Mouse (Mus musculus) liver, embryonic 15.5 days (tissue): ENCODE data around the gene Ryr3. TPM values are rescaled to one million over a fixed set of nuclear protein-coding genes. Genes with fewer than 3 reads are reported as not detected.
A peak's percentile ranks its signal among the peaks of the same experiment; 100 is the strongest.

Experiments used
- ATAC-seq: fragments of 200-750 bp; cut with Nextera tagmentation; 2 replicates; pipeline ENCODE4 v1.8.0; 2017; ENCODE audit warnings: moderate number of reproducible peaks, mild to moderate bottlenecking, moderate library complexity; ENCODE audit not compliant: insufficient read depth
- H3K27ac ChIP-seq: fragments of 300-500 bp; sonication (generic); replicated peaks from 2 replicates; pipeline ENCODE4 v1.5.1; 2015; ENCODE audit warnings: mild to moderate bottlenecking, inconsistent platforms
- H3K27me3 ChIP-seq: fragments of 300-500 bp; sonication (generic); 2 replicates; pipeline ENCODE4 v1.6.1; 2015; ENCODE audit warnings: mild to moderate bottlenecking, inconsistent platforms
- H3K36me3 ChIP-seq: fragments of 300-500 bp; sonication (generic); replicated peaks from 2 replicates; pipeline ENCODE4 v1.6.1; 2015; ENCODE audit warnings: moderate library complexity, mild to moderate bottlenecking, inconsistent platforms
- H3K4me1 ChIP-seq: fragments of 300-500 bp; sonication (generic); replicated peaks from 2 replicates; pipeline ENCODE4 v1.6.1; 2015; ENCODE audit warnings: inconsistent platforms
- H3K4me2 ChIP-seq: fragments of 300-500 bp; sonication (generic); 2 replicates; pipeline ENCODE4 v1.6.1; 2015; ENCODE audit warnings: moderate library complexity, mild to moderate bottlenecking, inconsistent platforms
- H3K4me3 ChIP-seq: fragments of 300-500 bp; sonication (generic); replicated peaks from 2 replicates; pipeline ENCODE4 v1.5.1; 2015; ENCODE audit warnings: mild to moderate bottlenecking, inconsistent platforms
- H3K9ac ChIP-seq: fragments of 300-500 bp; sonication (generic); 2 replicates; pipeline ENCODE4 v1.6.1; 2015; ENCODE audit warnings: moderate library complexity, mild to moderate bottlenecking, inconsistent platforms
- H3K9me3 ChIP-seq: fragments of 300-500 bp; sonication (generic); replicated peaks from 2 replicates; pipeline ENCODE4 v1.6.1; 2016; ENCODE audit warnings: inconsistent platforms
- WGBS: fragments of 180-500 bp; shearing (Covaris S2); methylation state at CpG from one replicate; pipeline ENCODE4 v1.1.7; 2015; ENCODE audit warnings: mixed read lengths; ENCODE audit not compliant: insufficient replicate concordance; 5-methylcytosine and 5-hydroxymethylcytosine counted together
- polyA plus RNA-seq: library from polyadenylated mRNA; unstranded; fragments of >200 nt; fragmentation: Nextera tagmentation; extraction: Ambion mirVana; gene quantifications from 2 replicates; pipeline ENCODE4 v1.2.1, GENCODE M21; 2015

Gene Ryr3
- polyA plus RNA-seq, result 0.08 and 0.16 TPM in 2 replicates

DNA sequence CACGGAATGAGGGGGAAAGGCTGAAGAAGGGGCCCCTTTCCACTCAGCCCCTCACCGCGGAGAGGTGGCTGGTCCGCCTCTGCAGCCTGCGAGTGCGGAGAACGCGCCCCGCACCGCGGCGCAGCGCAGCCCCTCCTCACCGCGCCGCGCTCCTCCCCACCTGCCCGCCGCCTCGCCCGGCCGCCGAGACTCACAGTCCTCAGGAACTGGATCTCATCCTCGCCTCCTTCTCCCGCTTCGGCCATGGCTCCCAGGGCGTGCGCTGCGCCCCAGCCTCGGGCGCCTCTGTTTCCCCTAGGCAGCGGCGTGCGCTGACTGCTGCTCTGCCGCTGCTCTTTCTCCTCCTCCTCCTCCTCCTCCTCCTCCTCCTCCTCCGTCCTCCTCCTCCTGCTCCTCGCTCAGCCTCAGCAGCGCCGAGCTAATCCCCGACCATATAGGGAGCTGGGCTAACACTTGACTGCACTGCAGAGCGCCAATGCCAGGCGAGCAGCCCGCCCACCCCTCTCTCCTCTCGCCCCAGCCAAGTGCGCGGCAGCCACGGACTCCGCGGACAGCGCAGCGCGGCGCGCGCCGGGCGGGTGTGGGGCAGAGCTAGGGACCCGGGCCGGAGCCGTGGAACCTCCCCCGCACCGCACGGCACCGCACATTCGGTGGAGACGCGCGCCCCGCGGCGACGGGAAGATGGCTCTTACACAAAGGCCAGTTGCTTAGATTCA lies at the start of gene Ryr3:
Ryr3 (minus strand) TSS at position 351 of the 716 bp plus-strand sequence.
- H3K9me3 ChIP-seq, result no peaks in the 10 kb centered on the region
- H3K4me3 ChIP-seq, result no peak within 1 kb of the TSS
- H3K4me1 ChIP-seq, result no peaks in the 10 kb centered on the region
- 2% methylated on average over 62 of the region's 72 CpGs for WGBS
- H3K27ac ChIP-seq, result no peak within 1 kb of the TSS
- no peak for ATAC-seq
- H3K27me3 ChIP-seq, result peaks cover 29% of the 10 kb centered on the region
- no peak within 1 kb of the TSS for H3K9ac ChIP-seq
- peak within 1 kb of the TSS; percentile 10; the same call in 1 of the 2 replicates for H3K4me2 ChIP-seq
- H3K36me3 ChIP-seq, result no peaks in the 10 kb centered on the region

DNA sequence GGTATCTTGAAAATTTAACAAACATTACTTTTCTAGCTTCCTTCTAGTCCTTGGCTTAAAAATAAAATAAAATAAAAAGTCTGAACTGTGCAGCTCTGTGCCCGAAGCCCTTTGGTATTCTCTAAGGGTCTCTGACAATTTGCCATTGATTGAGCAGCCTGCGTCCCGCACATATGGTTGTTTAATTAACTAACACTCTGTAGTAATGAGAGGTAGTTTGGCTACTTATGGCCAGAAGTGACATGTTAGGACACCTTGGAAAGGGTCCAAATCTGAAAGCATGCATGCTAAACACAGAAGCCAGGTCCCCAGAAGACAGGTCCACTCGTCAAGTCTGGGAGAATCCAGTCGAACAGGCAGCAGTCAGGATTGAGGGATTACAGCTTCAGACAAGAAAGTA lies 22.0 kb upstream of the Ryr3 start:
- no peak for ATAC-seq
- WGBS, result 63% methylated on average over 5 of the region's 5 CpGs
- Histone ChIP-seq H3K36me3 (no peaks in the 10 kb centered on the region), H3K4me2 (no peak overlapping the region), H3K27ac (no peak overlapping the region), H3K27me3 (no peaks in the 10 kb centered on the region), H3K4me1 (no peaks in the 10 kb centered on the region), H3K4me3 (no peak overlapping the region), H3K9ac (no peak overlapping the region), H3K9me3 (no peaks in the 10 kb centered on the region)

DNA sequence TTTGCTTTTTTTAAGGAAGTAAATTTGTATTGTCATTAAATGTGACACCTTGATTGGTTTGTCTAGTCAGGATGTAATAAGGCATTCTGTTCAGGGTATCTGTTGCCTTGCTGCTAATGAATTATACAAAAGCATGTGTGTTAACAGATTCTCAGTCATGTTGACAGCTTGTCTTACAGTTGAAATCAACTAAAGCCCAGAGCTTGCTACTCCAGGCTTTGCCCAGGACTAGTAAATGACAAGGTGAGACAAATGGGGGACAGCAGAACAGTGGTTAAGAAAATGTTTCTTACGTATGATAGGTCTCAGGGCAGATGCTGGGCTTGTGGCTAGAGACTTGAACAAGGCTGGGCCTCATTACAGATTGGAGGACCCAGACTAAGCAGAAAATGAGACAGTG lies 20.1 kb upstream of the Ryr3 start:
- H3K4me1 ChIP-seq, result no peaks in the 10 kb centered on the region
- no peaks in the 10 kb centered on the region for H3K9me3 ChIP-seq
- H3K27ac ChIP-seq, result no peak overlapping the region
- H3K9ac ChIP-seq, result no peak overlapping the region
- no peak overlapping the region for H3K4me3 ChIP-seq
- no peaks in the 10 kb centered on the region for H3K27me3 ChIP-seq
- 51% methylated on average over 1 of the region's 1 CpGs for WGBS
- H3K4me2 ChIP-seq, result no peak overlapping the region
- no peak for ATAC-seq
- H3K36me3 ChIP-seq, result no peaks in the 10 kb centered on the region

DNA sequence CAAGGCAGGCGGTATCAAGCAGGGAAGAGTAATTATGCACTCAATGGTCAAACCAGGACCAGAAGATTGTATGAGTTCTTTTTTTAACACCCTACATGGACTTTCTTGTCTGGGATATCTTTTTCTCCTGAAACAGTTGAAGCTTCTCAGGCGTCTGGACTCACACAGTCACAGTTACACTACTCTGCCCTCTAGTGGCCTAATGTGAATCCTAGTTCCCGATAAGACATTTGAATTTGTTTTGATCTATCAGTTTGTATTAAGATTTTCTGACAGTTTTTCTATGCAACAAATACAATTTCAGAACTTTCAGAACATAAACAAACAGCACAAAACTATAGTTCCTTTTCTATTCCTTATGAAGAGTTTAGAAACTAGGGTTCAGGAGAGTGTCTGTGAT lies 17.7 kb upstream of the Ryr3 start:
- no peak overlapping the region for H3K4me2 ChIP-seq
- no peak for ATAC-seq
- no peaks in the 10 kb centered on the region for H3K36me3 ChIP-seq
- H3K27me3 ChIP-seq, result no peaks in the 10 kb centered on the region
- H3K4me3 ChIP-seq, result no peak overlapping the region
- H3K4me1 ChIP-seq, result no peaks in the 10 kb centered on the region
- no peak overlapping the region for H3K27ac ChIP-seq
- WGBS, result 18% methylated on average over 3 of the region's 3 CpGs
- no peak overlapping the region for H3K9ac ChIP-seq
- H3K9me3 ChIP-seq, result no peaks in the 10 kb centered on the region

DNA sequence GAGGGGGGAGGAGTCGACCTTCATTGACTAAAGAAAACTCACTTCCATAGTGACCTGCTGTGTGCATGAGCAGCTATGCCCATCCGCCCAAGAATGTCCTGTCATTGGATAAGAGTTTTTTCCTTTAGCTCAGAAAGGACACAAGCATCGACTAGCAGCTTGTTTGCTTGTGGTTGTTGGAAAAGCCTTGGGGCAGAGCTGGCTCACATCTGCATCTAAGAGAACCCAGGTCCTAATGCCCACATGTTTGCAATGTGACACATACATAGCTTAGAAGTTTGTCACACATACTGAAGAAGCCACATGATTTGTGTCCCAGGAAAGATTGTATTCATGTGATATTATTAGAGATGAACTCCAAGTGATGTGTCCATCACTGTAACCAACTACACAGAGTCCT lies 16.5 kb upstream of the Ryr3 start:
- H3K36me3 ChIP-seq, result no peaks in the 10 kb centered on the region
- ATAC-seq, result no peak
- 35% methylated on average over 3 of the region's 3 CpGs for WGBS
- H3K27me3 ChIP-seq, result no peaks in the 10 kb centered on the region
- H3K4me3 ChIP-seq, result no peak overlapping the region
- no peaks in the 10 kb centered on the region for H3K9me3 ChIP-seq
- H3K27ac ChIP-seq, result no peak overlapping the region
- no peak overlapping the region for H3K9ac ChIP-seq
- H3K4me1 ChIP-seq, result no peaks in the 10 kb centered on the region
- no peak overlapping the region for H3K4me2 ChIP-seq

DNA sequence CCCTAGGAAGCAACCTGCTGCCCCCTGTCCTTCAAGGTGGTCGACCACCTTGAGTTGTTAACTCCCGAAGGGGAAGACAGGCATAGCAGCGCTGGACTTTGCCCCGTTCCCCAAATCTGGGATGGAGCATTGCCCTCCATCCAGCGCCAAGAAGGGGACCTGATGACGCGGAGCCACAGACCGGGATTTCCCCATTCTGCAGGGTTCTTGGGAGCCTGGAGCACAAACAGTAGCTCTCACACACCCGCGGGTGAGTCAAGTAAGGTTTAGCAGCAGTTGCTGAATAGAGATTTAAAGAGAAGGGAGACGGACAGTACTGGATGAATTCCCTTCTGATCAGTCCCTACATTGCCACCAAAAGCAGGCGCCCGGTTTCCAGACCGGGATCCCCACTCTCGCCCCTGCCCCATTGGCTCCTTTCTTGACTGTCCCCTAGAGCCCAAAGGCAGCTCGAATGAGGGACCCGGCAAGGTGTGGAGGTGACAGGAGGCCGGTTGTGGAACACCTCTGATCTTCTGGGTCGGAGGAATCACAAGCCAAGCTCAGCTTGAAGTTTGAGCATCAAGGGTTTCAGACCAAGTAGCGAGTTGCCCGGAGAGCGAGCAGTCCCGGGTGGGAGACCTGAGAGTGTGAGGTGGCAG lies 671 bp downstream of the Ryr3 start:
- ATAC-seq, result no peak
- H3K27me3 ChIP-seq, result peaks cover 29% of the 10 kb centered on the region
- no peak overlapping the region for H3K9ac ChIP-seq
- H3K4me3 ChIP-seq, result no peak overlapping the region
- no peaks in the 10 kb centered on the region for H3K9me3 ChIP-seq
- no peak overlapping the region for H3K27ac ChIP-seq
- WGBS, result 5% methylated on average over 23 of the region's 23 CpGs
- H3K4me1 ChIP-seq, result no peaks in the 10 kb centered on the region
- H3K36me3 ChIP-seq, result no peaks in the 10 kb centered on the region
- H3K4me2 ChIP-seq, result no peak overlapping the region

DNA sequence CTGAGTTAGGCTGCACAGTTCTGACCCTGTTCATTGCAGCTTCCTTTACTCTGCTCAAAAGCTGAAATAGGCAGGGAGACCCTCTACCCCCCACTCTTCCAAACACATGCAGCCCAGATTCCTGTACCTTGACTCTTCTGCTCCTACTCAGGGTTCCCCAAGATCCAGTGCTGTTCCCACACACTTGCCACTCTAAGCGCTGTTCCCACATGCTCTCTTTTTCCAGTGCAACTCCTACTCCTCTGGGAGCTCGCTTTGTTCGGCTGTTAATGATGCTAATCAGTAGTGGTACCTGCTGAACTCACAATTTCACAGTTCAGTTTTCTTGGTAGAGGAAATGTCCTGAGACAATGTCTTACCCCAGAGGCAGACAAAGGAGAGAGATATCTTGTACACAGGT lies 6.9 kb downstream of the Ryr3 start:
- no peak overlapping the region for H3K27ac ChIP-seq
- H3K4me2 ChIP-seq, result no peak overlapping the region
- WGBS, result 63% methylated on average over 3 of the region's 3 CpGs
- no peaks in the 10 kb centered on the region for H3K36me3 ChIP-seq
- H3K9ac ChIP-seq, result no peak overlapping the region
- no peak overlapping the region for H3K4me3 ChIP-seq
- no peak for ATAC-seq
- no peaks in the 10 kb centered on the region for H3K4me1 ChIP-seq
- H3K9me3 ChIP-seq, result no peaks in the 10 kb centered on the region
- no peaks in the 10 kb centered on the region for H3K27me3 ChIP-seq

DNA sequence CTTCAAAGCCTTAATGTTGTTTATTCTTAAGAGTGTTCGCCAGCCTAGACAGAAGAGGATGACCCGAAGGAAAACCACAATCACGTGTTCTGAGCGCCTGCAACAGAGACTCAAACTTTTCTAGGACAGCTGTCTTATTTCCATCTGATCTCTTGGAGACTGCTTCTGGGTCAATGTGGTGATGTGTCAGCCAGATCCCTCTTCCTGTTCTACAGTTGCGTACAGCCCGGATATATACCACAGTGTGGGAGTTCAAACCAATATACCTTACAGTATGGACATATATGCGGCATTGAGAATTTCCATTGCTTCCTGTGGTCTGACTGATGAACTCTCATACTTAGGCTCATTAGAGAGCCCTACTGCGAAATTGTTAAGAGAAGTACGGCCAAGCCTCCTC lies 7.6 kb downstream of the Ryr3 start:
- H3K4me2 ChIP-seq, result no peak overlapping the region
- H3K9me3 ChIP-seq, result no peaks in the 10 kb centered on the region
- 57% methylated on average over 9 of the region's 9 CpGs for WGBS
- no peaks in the 10 kb centered on the region for H3K4me1 ChIP-seq
- no peaks in the 10 kb centered on the region for H3K27me3 ChIP-seq
- no peak overlapping the region for H3K9ac ChIP-seq
- H3K27ac ChIP-seq, result no peak overlapping the region
- H3K36me3 ChIP-seq, result no peaks in the 10 kb centered on the region
- ATAC-seq, result no peak
- no peak overlapping the region for H3K4me3 ChIP-seq

DNA sequence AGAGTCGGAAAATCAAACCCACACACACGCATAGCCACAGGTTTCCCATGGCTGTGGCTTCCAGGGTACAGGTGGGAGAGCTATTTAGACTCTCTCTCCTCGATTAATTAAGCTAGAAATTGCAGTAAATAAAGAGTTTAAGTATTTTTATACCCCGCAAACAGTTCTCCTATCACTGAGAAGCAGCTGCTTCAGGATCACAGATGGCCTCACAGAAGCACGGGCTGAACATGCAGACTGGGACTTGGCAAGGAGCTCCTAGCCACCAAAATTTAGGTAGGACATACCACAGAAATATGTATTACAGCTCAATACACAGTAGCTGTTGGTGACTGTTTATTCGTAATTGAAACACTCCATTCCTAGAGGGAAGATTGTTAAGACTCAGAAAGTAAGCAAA lies 14.0 kb downstream of the Ryr3 start:
- H3K9me3 ChIP-seq, result no peaks in the 10 kb centered on the region
- WGBS, result 53% methylated on average over 6 of the region's 6 CpGs
- H3K27ac ChIP-seq, result no peak overlapping the region
- H3K27me3 ChIP-seq, result no peaks in the 10 kb centered on the region
- ATAC-seq, result no peak
- no peak overlapping the region for H3K4me3 ChIP-seq
- H3K4me1 ChIP-seq, result no peaks in the 10 kb centered on the region
- no peak overlapping the region for H3K4me2 ChIP-seq
- no peaks in the 10 kb centered on the region for H3K36me3 ChIP-seq
- no peak overlapping the region for H3K9ac ChIP-seq

DNA sequence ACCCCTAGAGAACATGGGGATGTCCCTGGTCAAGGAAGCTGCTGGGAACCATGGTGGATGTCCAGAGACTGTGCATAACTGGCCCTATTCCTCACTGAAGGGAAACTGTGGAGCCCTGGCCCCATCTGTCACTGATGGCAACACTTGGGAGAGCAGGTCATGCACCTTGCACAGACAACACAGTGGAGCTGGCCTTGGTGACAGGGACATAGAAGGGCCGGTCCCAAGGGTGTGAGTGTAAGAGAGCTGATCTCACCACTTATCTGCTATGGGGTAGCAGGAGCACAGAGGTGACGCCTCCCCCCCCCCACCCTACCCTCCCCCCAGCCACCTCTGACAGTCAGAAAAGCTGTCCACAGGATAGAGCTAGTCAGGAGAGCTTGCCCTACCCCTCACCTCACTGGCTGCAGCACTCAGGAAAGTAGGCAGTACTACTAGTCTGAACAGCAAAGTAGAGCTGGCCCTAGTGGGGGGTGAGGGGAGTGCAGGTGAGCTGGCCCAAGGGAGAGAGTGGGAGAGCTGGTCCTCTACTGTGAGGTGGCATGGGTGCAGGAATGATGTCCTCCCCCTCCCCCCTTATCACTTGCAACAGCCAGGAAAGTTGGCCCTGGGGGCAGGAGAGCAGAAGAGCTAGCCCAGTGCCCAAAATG lies 17.7 kb downstream of the Ryr3 start:
- H3K27me3 ChIP-seq, result no peaks in the 10 kb centered on the region
- no peaks in the 10 kb centered on the region for H3K9me3 ChIP-seq
- H3K9ac ChIP-seq, result no peak overlapping the region
- H3K4me3 ChIP-seq, result no peak overlapping the region
- no peaks in the 10 kb centered on the region for H3K4me1 ChIP-seq
- H3K27ac ChIP-seq, result no peak overlapping the region
- H3K36me3 ChIP-seq, result no peaks in the 10 kb centered on the region
- 64% methylated on average over 2 of the region's 2 CpGs for WGBS
- ATAC-seq, result no peak
- no peak overlapping the region for H3K4me2 ChIP-seq

DNA sequence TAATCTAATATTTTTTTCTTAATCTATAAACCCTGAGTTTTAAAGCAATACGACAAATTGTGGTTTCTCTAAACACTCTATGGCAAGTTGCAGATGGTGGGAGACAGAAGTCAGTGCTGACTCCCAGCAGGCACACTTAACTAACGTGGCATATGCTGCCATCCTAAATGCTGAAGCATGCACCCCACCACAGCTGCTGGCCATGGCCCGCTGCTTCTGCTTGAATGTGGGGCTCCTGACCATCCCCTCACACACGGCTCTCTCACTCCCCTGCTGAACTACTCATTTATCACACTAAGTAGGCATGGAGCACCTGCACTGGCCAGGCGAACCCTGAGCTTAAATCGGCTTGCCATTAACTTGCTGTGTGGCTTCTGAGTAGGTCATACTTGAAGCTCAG lies 29.7 kb downstream of the Ryr3 start:
- ATAC-seq, result no peak
- no peaks in the 10 kb centered on the region for H3K36me3 ChIP-seq
- 55% methylated on average over 6 of the region's 6 CpGs for WGBS
- H3K27ac ChIP-seq, result no peak overlapping the region
- no peak overlapping the region for H3K9ac ChIP-seq
- H3K27me3 ChIP-seq, result no peaks in the 10 kb centered on the region
- no peak overlapping the region for H3K4me3 ChIP-seq
- no peaks in the 10 kb centered on the region for H3K9me3 ChIP-seq
- no peaks in the 10 kb centered on the region for H3K4me1 ChIP-seq
- H3K4me2 ChIP-seq, result no peak overlapping the region
